Mouse (Mus musculus) midbrain, embryonic 16.5 days (tissue): ENCODE results near the gene Wbp1l. TPM values are rescaled to one million over a fixed set of nuclear protein-coding genes. Genes with fewer than 3 reads are reported as not detected.

Experiments used
- ATAC-seq: fragments of 200-750 bp; cut with Nextera tagmentation; 2 replicates; pipeline ENCODE4 v1.8.0; 2017; ENCODE audit warnings: moderate TSS enrichment
- H3K27ac ChIP-seq: fragments of 300-500 bp; sonication (generic); 2 replicates; pipeline ENCODE4 v1.5.1; 2014; ENCODE audit warnings: mild to moderate bottlenecking, low read length, mixed read lengths
- H3K27me3 ChIP-seq: fragments of 300-500 bp; sonication (generic); 2 replicates; pipeline ENCODE4 v1.6.1; 2014; ENCODE audit warnings: low read depth, low read length, mixed read lengths; ENCODE audit not compliant: control insufficient read depth, insufficient read depth
- H3K36me3 ChIP-seq: fragments of 300-500 bp; sonication (generic); 2 replicates; pipeline ENCODE4 v1.6.1; 2014; ENCODE audit warnings: mild to moderate bottlenecking, low read length, moderate library complexity, mixed read lengths; ENCODE audit not compliant: control insufficient read depth, insufficient read depth
- H3K4me1 ChIP-seq: fragments of 300-500 bp; sonication (generic); 2 replicates; pipeline ENCODE4 v1.6.1; 2014; ENCODE audit warnings: mild to moderate bottlenecking, low read length, mixed read lengths; ENCODE audit not compliant: control insufficient read depth, insufficient read depth
- H3K4me2 ChIP-seq: fragments of 300-500 bp; sonication (generic); 2 replicates; pipeline ENCODE4 v1.6.1; 2014; ENCODE audit warnings: mild to moderate bottlenecking, low read length, mixed read lengths
- H3K4me3 ChIP-seq: fragments of 300-500 bp; sonication (generic); 2 replicates; pipeline ENCODE4 v1.5.1; 2014; ENCODE audit warnings: low read depth, mild to moderate bottlenecking, low read length, moderate library complexity, mixed read lengths
- H3K9ac ChIP-seq: fragments of 300-500 bp; sonication (generic); 2 replicates; pipeline ENCODE4 v1.6.1; 2014; ENCODE audit warnings: low read depth, low read length, mixed read lengths
- H3K9me3 ChIP-seq: fragments of 300-500 bp; sonication (generic); replicated peaks from 2 replicates; pipeline ENCODE4 v1.6.1; 2014; ENCODE audit warnings: mild to moderate bottlenecking, low read length, mixed read lengths; ENCODE audit not compliant: control insufficient read depth, poor library complexity, severe bottlenecking
- WGBS: fragments of 180-500 bp; shearing (Covaris S2); extraction: QIAGEN DNeasy Blood & Tissue Kit; methylation state at CpG from one replicate; pipeline ENCODE4 v1.1.7; 2014; 5-methylcytosine and 5-hydroxymethylcytosine counted together
- polyA plus RNA-seq: library from polyadenylated mRNA; unstranded; fragments of >200 nt; fragmentation: Nextera tagmentation; extraction: Ambion mirVana; gene quantifications from 2 replicates; pipeline ENCODE4 v1.2.1, GENCODE M21; 2015

Wbp1l gene
- polyA plus RNA-seq, 1 experiment from 2014 or later: 34.0 TPM

GRCm38 (mm10) chr19:46622659-46623193 lies 23.8 kb downstream of the Wbp1l start:
- Histone ChIP-seq H3K36me3 (no peaks in the 10 kb centered on the region), H3K9ac (peak overlapping the region; percentile 35; the same call in 1 of the 2 replicates)

DNA sequence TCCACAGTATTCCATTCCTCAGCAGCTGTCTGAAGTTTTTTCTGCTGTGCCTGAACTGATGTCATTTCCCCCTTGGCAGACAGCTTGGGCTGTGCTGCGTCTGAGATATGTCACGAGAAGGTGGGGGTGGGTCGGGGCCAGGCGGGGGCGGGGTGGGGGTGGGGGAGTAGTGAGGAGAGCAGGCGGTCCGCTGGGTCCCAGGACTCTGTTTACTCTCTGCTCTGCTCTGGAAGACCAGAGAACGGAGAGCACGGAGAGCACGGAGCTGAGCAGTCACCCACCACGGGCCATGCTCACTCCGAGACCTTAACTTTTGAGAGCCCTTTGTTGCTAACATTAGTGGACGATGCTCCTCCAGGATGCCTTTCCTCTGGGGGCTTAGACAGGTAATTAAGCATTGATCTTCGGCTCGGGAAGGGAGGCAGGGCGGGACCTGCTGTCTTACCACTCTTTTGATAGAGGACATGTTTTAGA lies 24.3 kb downstream of the Wbp1l start:
- peak overlapping the region; percentile 35; the same call in 1 of the 2 replicates for H3K9ac ChIP-seq
- H3K27me3 ChIP-seq: no peaks in the 10 kb centered on the region
- peak overlapping the region; percentile 42 for H3K4me2 ChIP-seq
- 0 out of 2 replicates have a peak, but pooled peaks have one; percentile 29 for ATAC-seq
- H3K27ac ChIP-seq: no peak overlapping the region; the same call in 1 of the 2 replicates
- H3K4me3 ChIP-seq: no peak overlapping the region
- 5% methylated on average over 16 of the region's 16 CpGs for WGBS
- H3K36me3 ChIP-seq: no peaks in the 10 kb centered on the region
- H3K9me3 ChIP-seq: no peaks in the 10 kb centered on the region
- peaks cover 39% of the 10 kb centered on the region for H3K4me1 ChIP-seq

More at GRCm38 (mm10) chr19:46622659-46623193, 23.8 kb downstream of the Wbp1l start:
- no peaks in the 10 kb centered on the region for H3K9me3 ChIP-seq
- no peak overlapping the region for H3K27ac ChIP-seq
- peak overlapping the region; percentile 42; the same call in 1 of the 2 replicates for H3K4me2 ChIP-seq
- 37% methylated on average over 12 of the region's 12 CpGs for WGBS
- H3K4me1 ChIP-seq: peaks cover 39% of the 10 kb centered on the region
- ATAC-seq: 0 out of 2 replicates have a peak, but pooled peaks have one; percentile 11
- H3K4me3 ChIP-seq: no peak overlapping the region
- no peaks in the 10 kb centered on the region for H3K27me3 ChIP-seq

DNA sequence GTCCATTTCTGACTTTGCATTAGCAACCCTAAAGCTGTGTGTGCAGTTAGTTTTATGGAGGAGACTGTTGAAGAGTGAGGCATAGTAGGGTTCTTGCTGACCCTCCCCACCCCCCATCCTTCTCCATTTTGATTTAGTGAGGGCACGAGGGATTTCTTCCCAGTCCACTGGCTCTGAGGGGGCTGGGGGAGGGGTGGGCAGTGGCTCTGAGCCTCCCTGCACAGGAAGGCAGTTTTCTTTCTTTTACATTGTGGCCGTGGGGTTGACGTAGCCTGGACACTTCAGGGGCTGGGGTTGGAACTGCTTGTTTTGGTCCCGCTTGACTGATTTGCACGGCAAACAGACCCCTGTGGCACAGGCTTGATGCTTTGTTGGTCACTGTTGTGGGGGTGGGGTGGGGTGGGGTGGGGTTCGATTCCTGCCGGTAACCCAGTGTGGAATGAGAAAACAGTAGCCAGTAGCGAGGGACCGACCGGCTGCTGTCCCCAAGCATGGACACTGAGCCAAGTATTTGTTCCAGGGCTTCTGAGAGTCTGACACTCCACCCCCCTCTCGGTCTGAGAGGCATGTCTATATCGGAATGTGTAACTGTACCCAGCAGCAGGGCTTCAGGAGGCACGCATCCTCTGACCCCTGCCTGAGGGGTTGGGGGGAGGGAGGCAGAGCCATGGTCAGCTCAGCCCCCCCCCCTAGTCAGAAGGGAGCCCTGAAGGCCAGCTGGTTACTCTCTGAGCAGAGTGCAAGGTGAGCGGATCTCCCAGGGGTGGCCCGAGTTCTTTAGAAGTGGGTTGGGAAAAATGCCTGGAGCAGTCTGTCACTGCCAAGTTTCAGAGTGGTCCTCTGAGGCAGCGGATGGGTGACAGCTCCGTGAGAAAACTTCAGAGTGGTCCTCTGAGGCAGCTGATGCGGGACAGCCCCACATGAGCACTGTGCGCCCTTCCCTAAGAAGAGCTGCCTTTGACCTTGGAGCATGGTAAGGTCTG lies 25.2 kb downstream of the Wbp1l start:
- no peaks in the 10 kb centered on the region for H3K27me3 ChIP-seq
- peaks cover 39% of the 10 kb centered on the region for H3K4me1 ChIP-seq
- H3K4me2 ChIP-seq: peak overlapping the region; percentile 42
- 24% methylated on average over 19 of the region's 19 CpGs for WGBS
- no peak overlapping the region for H3K4me3 ChIP-seq
- ATAC-seq: peak; percentile 34; the same call in 1 of the 2 replicates
- H3K36me3 ChIP-seq: 0 out of 2 replicates have a peak, but pooled peaks cover 3% of the 10 kb centered on the region
- no peaks in the 10 kb centered on the region for H3K9me3 ChIP-seq
- H3K9ac ChIP-seq: no peak overlapping the region; the same call in 1 of the 2 replicates
- no peak overlapping the region for H3K27ac ChIP-seq

GRCm38 (mm10) chr19:46625015-46625414 lies 26.1 kb downstream of the Wbp1l start:
- no peak for ATAC-seq
- Histone ChIP-seq H3K9me3 (no peaks in the 10 kb centered on the region), H3K4me2 (no peak overlapping the region), H3K9ac (no peak overlapping the region), H3K27me3 (no peaks in the 10 kb centered on the region), H3K27ac (no peak overlapping the region), H3K36me3 (0 out of 2 replicates have a peak, but pooled peaks cover 3% of the 10 kb centered on the region), H3K4me1 (peaks cover 37% of the 10 kb centered on the region), H3K4me3 (no peak overlapping the region)
- WGBS: 95% methylated on average over 12 of the region's 12 CpGs

DNA sequence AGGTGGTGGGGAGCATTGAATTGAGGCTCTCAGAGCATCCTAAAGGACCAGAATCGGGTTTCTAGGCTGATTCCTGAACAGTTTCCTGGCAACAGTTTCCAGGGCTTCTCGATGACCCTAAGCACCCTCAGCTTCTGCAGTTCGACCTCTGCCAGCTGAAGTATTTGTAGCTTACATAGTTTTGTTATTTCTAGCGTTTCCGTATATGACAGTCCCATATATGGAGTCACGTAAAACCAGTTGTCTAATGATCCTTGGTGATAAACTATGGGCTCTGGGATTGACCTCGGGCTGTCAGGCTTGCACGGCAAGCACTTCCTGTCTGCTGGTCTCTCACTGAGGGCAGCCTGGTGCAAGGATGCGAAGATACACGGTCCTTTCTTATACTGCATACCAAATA lies 26.6 kb downstream of the Wbp1l start:
- Histone ChIP-seq H3K27ac (no peak overlapping the region), H3K36me3 (0 out of 2 replicates have a peak, but pooled peaks cover 3% of the 10 kb centered on the region), H3K4me2 (no peak overlapping the region), H3K9ac (no peak overlapping the region), H3K4me1 (peaks cover 35% of the 10 kb centered on the region), H3K4me3 (no peak overlapping the region), H3K27me3 (no peaks in the 10 kb centered on the region), H3K9me3 (no peaks in the 10 kb centered on the region)
- ATAC-seq: no peak
- WGBS: 77% methylated on average over 10 of the region's 10 CpGs

- Histone ChIP-seq H3K27me3 (no peaks in the 10 kb centered on the region), H3K27ac (no peak overlapping the region), H3K9me3 (no peaks in the 10 kb centered on the region), H3K4me3 (no peak overlapping the region), H3K4me1 (peaks cover 11% of the 10 kb centered on the region), H3K36me3 (0 out of 2 replicates have a peak, but pooled peaks cover 3% of the 10 kb centered on the region), H3K9ac (no peak overlapping the region), H3K4me2 (no peak overlapping the region)
- ATAC-seq: no peak
- WGBS: 86% methylated on average over 10 of the region's 10 CpGs
Observed at GRCm38 (mm10) chr19:46628403-46628802, 29.5 kb downstream of the Wbp1l start.

DNA sequence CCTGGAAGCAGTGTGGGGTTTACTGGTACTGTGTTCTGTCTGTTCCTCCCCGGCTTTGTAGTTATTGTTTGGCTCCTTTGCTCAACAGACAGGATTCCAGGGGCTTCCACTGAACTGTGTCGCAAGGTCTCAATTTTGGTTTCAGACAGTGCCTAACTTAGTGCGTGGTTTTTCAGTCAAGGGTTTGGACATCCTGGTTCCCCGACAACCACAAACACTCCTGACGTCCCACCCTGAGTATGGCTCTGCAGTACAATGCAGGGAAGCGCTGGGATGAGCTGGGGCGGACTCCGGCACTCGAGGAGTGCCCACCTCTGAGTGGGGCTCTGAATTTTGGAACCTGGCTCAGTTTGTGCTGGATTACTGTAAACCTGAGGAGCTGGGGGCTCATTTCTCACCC lies 30.9 kb downstream of the Wbp1l start:
- H3K9ac ChIP-seq: no peak overlapping the region
- ATAC-seq: no peak
- WGBS: 73% methylated on average over 9 of the region's 9 CpGs

DNA sequence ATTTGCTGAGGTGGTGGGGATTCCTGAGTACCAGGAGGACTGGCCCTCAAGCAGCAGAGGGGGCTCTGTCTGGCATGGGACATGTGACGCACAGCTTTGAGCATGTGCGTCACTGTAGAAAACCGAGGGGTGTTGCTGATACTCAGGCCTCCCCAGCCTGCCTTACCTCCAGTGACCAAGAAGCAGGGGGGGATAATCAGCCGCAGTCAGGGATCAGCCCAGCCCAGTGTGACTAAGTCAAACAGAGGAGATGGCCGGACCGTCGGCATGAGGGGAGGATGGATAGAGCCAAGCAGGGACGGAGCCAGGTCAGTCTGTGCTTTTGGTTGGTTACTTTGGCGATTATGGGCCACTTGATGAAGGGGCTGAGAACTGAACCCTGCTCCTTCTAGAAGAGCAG lies 32.8 kb downstream of the Wbp1l start:
- 77% methylated on average over 9 of the region's 9 CpGs for WGBS
- Histone ChIP-seq H3K36me3 (0 out of 2 replicates have a peak, but pooled peaks cover 3% of the 10 kb centered on the region), H3K4me1 (peaks cover under 1% of the 10 kb centered on the region; the same call in 1 of the 2 replicates), H3K9me3 (no peaks in the 10 kb centered on the region), H3K27ac (no peak overlapping the region), H3K9ac (no peak overlapping the region), H3K27me3 (no peaks in the 10 kb centered on the region), H3K4me3 (no peak overlapping the region), H3K4me2 (no peak overlapping the region)
- ATAC-seq: no peak

More for the DNA sequence above, 30.9 kb downstream of the Wbp1l start:
- Histone ChIP-seq H3K4me3 (no peak overlapping the region), H3K4me2 (no peak overlapping the region), H3K9me3 (no peaks in the 10 kb centered on the region), H3K27ac (no peak overlapping the region), H3K27me3 (no peaks in the 10 kb centered on the region), H3K36me3 (0 out of 2 replicates have a peak, but pooled peaks cover 3% of the 10 kb centered on the region), H3K4me1 (no peaks in the 10 kb centered on the region)
